Mouse (Mus musculus) megakaryocyte, embryonic 14.5 days (primary cell): ENCODE results near the gene Calu. TPM values are rescaled to one million over a fixed set of nuclear protein-coding genes. Genes with fewer than 3 reads are reported as not detected.

Experiments used
- H3K27me3 ChIP-seq: replicated peaks from 2 replicates; pipeline ENCODE3; 2012; ENCODE audit warnings: inconsistent platforms
- H3K36me3 ChIP-seq: replicated peaks from 2 replicates; pipeline ENCODE3; 2012; ENCODE audit warnings: low read length, inconsistent platforms, mixed read lengths
- H3K4me1 ChIP-seq: 2 replicates; pipeline ENCODE4 v1.6.1; 2012; ENCODE audit warnings: inconsistent platforms
- H3K4me3 ChIP-seq: replicated peaks from 2 replicates; pipeline ENCODE3; 2012; ENCODE audit warnings: moderate library complexity, mild to moderate bottlenecking, inconsistent platforms
- H3K9me3 ChIP-seq: 2 replicates; pipeline ENCODE4 v1.6.1; 2012; ENCODE audit warnings: inconsistent platforms
- FLI1 ChIP-seq: IDR thresholded peaks from 2 replicates; pipeline ENCODE4 v1.6.1; 2012; ENCODE audit warnings: low read length, inconsistent platforms, mixed read lengths
- GATA1 ChIP-seq: IDR thresholded peaks from 3 replicates; pipeline ENCODE4 v1.6.1; 2012; ENCODE audit warnings: mixed read lengths, low read length, inconsistent platforms, borderline replicate concordance
- polyA plus RNA-seq: library from polyadenylated mRNA; stranded (reverse); fragments of >175 nt; gene quantifications from 2 replicates; pipeline ENCODE4 v1.2.3, GENCODE M21; 2012; ENCODE audit warnings: low replicate concordance; ENCODE audit not compliant: insufficient read depth

The Calu gene
- polyA plus RNA-seq, 1 experiment: 8.2 TPM

DNA sequence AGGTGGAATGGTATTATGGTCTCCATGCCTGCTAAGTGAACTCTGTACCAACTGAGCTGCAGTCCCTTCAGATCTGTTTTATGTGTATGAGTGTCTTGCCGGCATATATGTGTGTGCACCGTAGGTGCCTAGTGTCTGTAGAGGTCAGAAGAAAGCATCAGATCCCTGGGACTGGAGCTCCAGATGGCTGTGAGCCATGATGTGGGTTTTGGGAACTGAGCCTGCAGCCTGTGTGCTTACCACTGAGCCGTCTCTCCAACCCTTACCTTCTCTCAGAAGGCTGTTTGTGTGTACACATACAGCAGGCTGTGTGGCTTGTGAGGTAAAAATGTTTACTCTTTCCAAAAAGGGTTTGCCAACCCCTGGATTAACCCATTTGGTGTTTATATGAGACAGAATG, 11.5 kb downstream of the Calu start:
- Histone ChIP-seq H3K9me3 (no peaks in the 10 kb centered on the region), H3K27me3 (no peaks in the 10 kb centered on the region), H3K36me3 (peaks cover 83% of the 10 kb centered on the region), H3K4me3 (no peak overlapping the region), H3K4me1 (peaks cover 8% of the 10 kb centered on the region; the same call in 1 of the 2 replicates)
- TF ChIP-seq FLI1 (no peak), GATA1 (no peak)

DNA sequence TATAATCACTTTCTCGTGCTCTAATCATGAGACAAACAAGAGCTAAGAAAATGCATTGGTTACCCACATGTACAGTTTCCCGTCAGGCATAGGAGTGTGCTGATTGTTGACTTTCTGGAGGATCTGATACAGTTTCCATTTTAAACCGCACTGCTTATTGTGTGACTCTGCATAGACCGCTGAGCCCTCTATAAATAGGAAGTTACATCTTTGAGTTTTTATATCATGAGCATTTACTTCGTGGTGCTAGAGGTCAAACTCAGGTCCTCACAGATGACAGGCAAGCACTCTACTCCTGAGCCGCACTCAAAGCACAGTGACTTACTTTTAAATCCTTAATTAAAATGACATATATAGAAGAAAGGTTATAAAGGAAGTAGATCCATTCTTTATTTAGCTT, 12.3 kb downstream of the Calu start:
- H3K36me3 ChIP-seq: peaks cover 82% of the 10 kb centered on the region
- TF ChIP-seq GATA1: no peak
- TF ChIP-seq FLI1: no peak
- peaks cover 8% of the 10 kb centered on the region; the same call in 1 of the 2 replicates for H3K4me1 ChIP-seq

DNA sequence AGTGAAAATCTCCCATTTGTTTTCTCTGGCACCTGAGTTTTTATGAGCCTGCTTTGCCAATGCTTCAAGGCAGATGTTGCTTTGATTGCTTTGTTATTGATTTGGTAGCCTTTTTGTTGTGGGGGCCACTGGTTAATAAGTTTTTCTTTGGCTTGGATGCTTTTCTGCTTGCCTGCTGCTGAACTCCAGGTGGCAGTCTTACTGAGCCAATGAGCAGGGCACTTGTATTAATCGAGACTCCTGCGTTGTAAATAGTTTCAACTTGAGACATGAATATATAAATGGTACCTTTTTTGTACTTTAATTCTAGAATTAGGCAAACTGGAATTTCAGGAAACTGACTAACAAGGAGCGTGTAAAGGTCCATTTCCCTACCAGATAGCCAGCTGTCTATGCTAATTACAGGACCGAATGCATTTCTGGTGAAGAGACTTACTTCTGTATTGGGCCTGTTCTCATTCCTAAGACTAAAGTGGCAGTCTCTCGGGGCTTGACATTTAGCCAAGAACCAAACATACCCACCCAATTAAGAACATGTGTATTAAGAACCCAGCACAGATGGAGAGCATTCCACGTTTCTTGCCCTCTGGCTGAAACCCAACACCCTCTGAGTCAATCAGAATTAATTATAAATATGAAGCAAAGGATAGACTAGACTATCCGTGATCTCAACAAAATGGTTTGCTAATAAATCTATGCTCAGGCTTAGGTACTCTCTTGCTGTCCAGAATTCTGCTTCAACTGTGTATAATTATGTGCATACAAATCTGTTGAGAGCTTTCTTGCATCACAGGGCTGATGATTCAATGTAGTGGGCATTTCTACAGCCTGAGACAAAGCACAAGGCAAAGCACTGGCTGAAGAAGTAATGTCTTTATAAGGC, 14.6 kb downstream of the Calu start:
- H3K36me3 ChIP-seq: peaks cover 83% of the 10 kb centered on the region
- peaks cover 8% of the 10 kb centered on the region; the same call in 1 of the 2 replicates for H3K4me1 ChIP-seq
- H3K27me3 ChIP-seq: no peaks in the 10 kb centered on the region
- TF ChIP-seq GATA1 (no peak), FLI1 (no peak)
- H3K4me3 ChIP-seq: no peak overlapping the region
- no peaks in the 10 kb centered on the region for H3K9me3 ChIP-seq

More for the DNA sequence above, 12.3 kb downstream of the Calu start:
- no peak overlapping the region for H3K4me3 ChIP-seq
- H3K27me3 ChIP-seq: no peaks in the 10 kb centered on the region
- H3K9me3 ChIP-seq: no peaks in the 10 kb centered on the region

DNA sequence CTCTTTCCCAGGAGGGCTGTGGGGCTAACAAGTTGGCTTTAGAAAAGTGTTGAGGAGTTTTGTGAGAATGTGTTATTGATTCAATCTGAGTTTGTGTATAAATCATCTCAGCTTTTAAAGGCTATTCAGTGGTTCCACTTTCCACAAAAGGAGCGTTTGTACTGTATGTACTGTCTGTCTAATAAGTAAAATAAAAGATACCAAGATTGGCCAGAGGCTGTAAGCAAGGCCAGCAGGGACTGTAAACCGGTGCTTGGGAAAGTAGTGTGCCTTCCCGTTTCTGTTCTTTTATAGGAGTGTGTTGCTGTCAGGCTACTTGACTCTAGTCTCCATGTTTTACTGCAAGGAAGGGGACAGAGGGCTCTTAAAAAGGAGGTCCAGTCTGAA, 15.3 kb downstream of the Calu start:
- TF ChIP-seq FLI1 (no peak), GATA1 (no peak)
- H3K27me3 ChIP-seq: no peaks in the 10 kb centered on the region
- H3K4me3 ChIP-seq: no peak overlapping the region
- H3K36me3 ChIP-seq: peaks cover 82% of the 10 kb centered on the region
- no peaks in the 10 kb centered on the region for H3K9me3 ChIP-seq
- H3K4me1 ChIP-seq: peaks cover 8% of the 10 kb centered on the region; the same call in 1 of the 2 replicates

DNA sequence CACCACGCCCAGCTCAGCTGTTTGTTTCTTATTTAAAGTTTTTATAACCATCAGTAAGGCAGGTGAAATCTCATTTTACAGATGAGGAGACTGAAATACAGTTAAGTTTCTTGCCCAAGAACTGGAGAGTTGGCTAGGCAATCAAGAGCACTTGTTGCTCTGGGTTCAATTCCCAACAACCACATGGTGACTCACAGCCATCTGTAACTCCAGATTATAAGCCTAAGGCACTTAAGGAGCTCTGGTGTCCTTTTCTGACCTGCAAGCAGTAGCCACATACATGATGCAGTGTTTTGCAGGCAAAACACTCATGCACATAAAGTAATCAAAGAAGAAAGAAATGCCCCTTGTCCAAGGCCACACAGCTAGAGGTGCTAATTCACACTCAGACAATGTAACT, 17.4 kb downstream of the Calu start:
- no peaks in the 10 kb centered on the region for H3K9me3 ChIP-seq
- H3K27me3 ChIP-seq: no peaks in the 10 kb centered on the region
- H3K36me3 ChIP-seq: peaks cover 74% of the 10 kb centered on the region
- H3K4me1 ChIP-seq: no peaks in the 10 kb centered on the region
- TF ChIP-seq GATA1 (no peak), FLI1 (no peak)
- H3K4me3 ChIP-seq: no peak overlapping the region

DNA sequence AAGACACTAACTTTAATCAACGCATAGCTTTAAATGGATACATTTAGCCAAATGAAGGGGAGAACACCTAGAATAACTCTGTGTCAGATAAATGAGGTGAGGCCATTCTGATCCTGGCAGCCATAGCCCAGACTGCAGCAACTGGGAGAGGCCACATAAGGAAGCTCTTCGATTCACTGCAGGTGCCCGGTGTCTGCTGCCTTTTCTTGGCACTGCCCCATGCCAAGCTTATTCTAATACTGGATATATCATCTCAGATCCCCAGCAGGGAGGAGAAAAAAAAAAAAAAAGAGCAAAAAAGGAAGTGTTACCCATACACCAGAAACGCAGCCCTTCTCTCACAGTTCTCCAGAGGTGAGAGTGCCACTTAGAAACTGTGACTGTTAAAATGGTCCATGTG, 29.5 kb downstream of the Calu start:
- H3K4me1 ChIP-seq: no peaks in the 10 kb centered on the region
- TF ChIP-seq GATA1: no peak
- TF ChIP-seq FLI1: no peak
- H3K4me3 ChIP-seq: no peak overlapping the region
- H3K36me3 ChIP-seq: peaks cover 61% of the 10 kb centered on the region
- no peaks in the 10 kb centered on the region for H3K9me3 ChIP-seq
- H3K27me3 ChIP-seq: no peaks in the 10 kb centered on the region

DNA sequence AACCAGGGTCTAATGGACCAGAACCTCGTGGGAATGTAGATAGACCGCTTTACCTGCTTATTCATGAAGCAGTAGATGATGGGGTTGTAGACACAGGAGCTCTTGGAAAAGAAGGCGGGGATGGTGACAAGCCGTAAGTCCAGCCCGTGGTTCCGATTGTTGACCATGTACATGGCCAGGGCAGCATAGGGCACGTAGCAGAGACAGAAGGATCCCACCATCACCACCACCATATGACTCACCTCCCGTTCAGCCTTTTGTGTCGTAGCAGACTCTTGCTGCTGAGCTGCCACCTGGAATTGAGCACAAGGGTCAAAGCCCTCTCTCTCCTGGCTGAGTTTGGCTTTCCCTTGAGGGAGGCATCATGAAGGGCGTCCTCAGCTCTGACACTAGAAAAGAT, 30.8 kb downstream of the Calu start:
- Histone ChIP-seq H3K9me3 (no peaks in the 10 kb centered on the region), H3K4me3 (no peak overlapping the region), H3K4me1 (no peaks in the 10 kb centered on the region), H3K36me3 (peaks cover 48% of the 10 kb centered on the region), H3K27me3 (peaks cover 7% of the 10 kb centered on the region)
- TF ChIP-seq GATA1 (no peak), FLI1 (no peak)

DNA sequence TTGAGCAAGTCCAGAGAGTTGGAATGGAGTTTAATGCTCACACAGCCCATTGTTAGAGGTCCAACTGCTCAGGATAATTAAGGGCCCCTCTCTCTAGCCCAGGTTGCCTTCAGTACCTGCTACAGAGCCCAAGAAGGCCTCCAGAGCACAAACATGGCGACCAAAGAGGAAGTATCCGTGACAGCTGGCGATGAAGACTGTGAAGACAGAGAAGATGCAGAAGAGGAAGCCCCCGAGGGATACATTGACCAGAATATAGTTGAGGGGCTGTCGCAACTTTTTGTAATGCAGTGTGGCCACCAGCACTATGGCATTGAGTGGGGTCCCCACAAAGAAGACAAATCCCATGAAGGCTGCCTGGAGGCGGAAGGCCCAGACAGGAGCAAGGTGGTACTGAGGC, 32.1 kb downstream of the Calu start:
- Histone ChIP-seq H3K4me3 (no peak overlapping the region), H3K9me3 (no peaks in the 10 kb centered on the region)

DNA sequence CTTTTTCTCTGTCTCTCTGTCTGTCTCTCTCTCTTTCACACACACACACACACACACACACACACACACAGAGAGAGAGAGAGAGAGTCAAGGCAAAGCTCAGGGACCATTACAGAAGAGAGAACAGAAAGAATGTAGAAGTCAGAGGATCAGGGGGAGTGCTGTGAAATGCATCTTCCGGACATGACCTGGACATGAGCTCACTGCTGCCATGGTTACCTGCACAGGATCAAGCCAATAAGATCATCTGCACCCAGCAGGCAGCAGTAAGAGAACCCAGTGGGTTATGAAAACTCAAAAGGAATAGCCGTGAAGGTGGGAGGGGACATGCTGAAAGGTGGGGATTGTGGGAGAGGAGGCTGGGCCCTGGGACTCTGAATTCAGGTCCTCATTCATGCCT, 34.6 kb downstream of the Calu start:
- Histone ChIP-seq H3K4me3 (no peak overlapping the region), H3K9me3 (no peaks in the 10 kb centered on the region), H3K36me3 (peaks cover 10% of the 10 kb centered on the region), H3K4me1 (no peaks in the 10 kb centered on the region), H3K27me3 (peaks cover 31% of the 10 kb centered on the region)
- no peak for TF ChIP-seq GATA1
- no peak for TF ChIP-seq FLI1

More for the DNA sequence above, 32.1 kb downstream of the Calu start:
- TF ChIP-seq GATA1: no peak
- TF ChIP-seq FLI1: no peak
- Histone ChIP-seq H3K4me1 (no peaks in the 10 kb centered on the region), H3K27me3 (peaks cover 14% of the 10 kb centered on the region), H3K36me3 (peaks cover 35% of the 10 kb centered on the region)

DNA sequence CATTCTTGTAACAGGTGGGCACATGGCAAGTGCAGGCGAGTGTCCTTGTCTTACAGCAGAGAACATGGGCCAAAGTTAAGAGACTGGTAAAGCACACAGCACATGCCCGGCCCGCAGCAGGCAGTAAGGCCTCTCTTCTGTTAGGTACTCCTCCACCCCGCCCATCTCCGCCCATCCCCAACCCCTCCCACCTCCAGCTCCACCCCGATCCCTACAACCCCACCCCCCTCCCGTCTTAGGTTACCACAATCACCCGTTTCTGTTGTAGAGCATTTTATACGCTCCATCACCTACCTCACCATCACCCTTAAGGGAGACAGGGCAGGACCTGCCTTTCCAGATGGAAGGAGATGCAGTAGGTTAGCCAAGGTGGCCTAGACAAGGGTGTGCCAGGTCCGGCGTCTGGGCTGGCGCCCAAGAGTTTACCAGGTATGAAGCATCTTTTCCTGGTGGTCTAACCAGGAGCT, 40.2 kb downstream of the Calu start, which contains the start of gene Opn1sw:
Gene Opn1sw, minus strand, starts transcription at position 417 of the 467 bp plus-strand sequence.
- TF ChIP-seq FLI1: no peak

More for the DNA sequence above, 40.2 kb downstream of the Calu start, which contains the start of gene Opn1sw:
- Histone ChIP-seq H3K27me3 (peaks cover 62% of the 10 kb centered on the region), H3K9me3 (no peaks in the 10 kb centered on the region; the same call in 1 of the 2 replicates), H3K4me1 (peaks cover 15% of the 10 kb centered on the region), H3K4me3 (peak within 1 kb of the TSS; percentile 80), H3K36me3 (no peaks in the 10 kb centered on the region)
